Mouse (Mus musculus) heart, embryonic 13.5 days (tissue): ENCODE measurements around the gene Lin52. TPM values are rescaled to one million over a fixed set of nuclear protein-coding genes. Genes with fewer than 3 reads are reported as not detected.

ENCODE experiments used
- ATAC-seq: fragments of 200-750 bp; cut with Nextera tagmentation; 2 replicates; pipeline ENCODE4 v1.8.0; 2017; ENCODE audit warnings: moderate TSS enrichment; ENCODE audit not compliant: insufficient number of reproducible peaks, low FRiP score, low TSS enrichment; ENCODE audit errors: extremely low read depth
- H3K27ac ChIP-seq: fragments of 300-500 bp; sonication (generic); replicated peaks from 2 replicates; pipeline ENCODE4 v1.5.1; 2015; ENCODE audit warnings: moderate library complexity, mild to moderate bottlenecking, inconsistent platforms
- H3K27me3 ChIP-seq: fragments of 300-500 bp; sonication (generic); replicated peaks from 2 replicates; pipeline ENCODE4 v1.6.1; 2015; ENCODE audit warnings: mild to moderate bottlenecking, inconsistent platforms
- H3K36me3 ChIP-seq: fragments of 300-500 bp; sonication (generic); 2 replicates; pipeline ENCODE4 v1.6.1; 2015; ENCODE audit warnings: mild to moderate bottlenecking, inconsistent platforms
- H3K4me1 ChIP-seq: fragments of 300-500 bp; sonication (generic); 2 replicates; pipeline ENCODE4 v1.6.1; 2015; ENCODE audit warnings: inconsistent platforms
- H3K4me2 ChIP-seq: fragments of 300-500 bp; sonication (generic); 2 replicates; pipeline ENCODE4 v1.6.1; 2015; ENCODE audit warnings: inconsistent platforms, mild to moderate bottlenecking, moderate library complexity
- H3K4me3 ChIP-seq: fragments of 300-500 bp; sonication (generic); 2 replicates; pipeline ENCODE4 v1.5.1; 2015; ENCODE audit warnings: moderate library complexity, mild to moderate bottlenecking, inconsistent platforms
- H3K9ac ChIP-seq: fragments of 300-500 bp; sonication (generic); 2 replicates; pipeline ENCODE4 v1.6.1; 2015; ENCODE audit warnings: inconsistent platforms, mild to moderate bottlenecking, moderate library complexity
- H3K9me3 ChIP-seq: fragments of 300-500 bp; sonication (generic); 2 replicates; pipeline ENCODE4 v1.6.1; 2016; ENCODE audit warnings: inconsistent platforms
- WGBS: fragments of 180-500 bp; shearing (Covaris S2); methylation state at CpG from one replicate; pipeline ENCODE4 v1.1.7; 2015; ENCODE audit warnings: mixed read lengths; 5-methylcytosine and 5-hydroxymethylcytosine counted together
- polyA plus RNA-seq: library from polyadenylated mRNA; unstranded; fragments of >200 nt; fragmentation: Nextera tagmentation; extraction: Ambion mirVana; gene quantifications from 2 replicates; pipeline ENCODE4 v1.2.1, GENCODE M21; 2015

Lin52 gene
- 12.9 and 13.5 TPM in 2 replicates for polyA plus RNA-seq

GRCm38 (mm10) chr12:84450718-84451646, at the start of gene Lin52, which contains the start of gene Aldh6a1:
Lin52 (plus strand) TSS chr12:84451422.
Aldh6a1 (minus strand) TSS chr12:84451004.
- H3K27ac ChIP-seq = peak within 1 kb of the TSS; percentile 86
- peak; percentile 98 for ATAC-seq
- H3K4me2 ChIP-seq = peak within 1 kb of the TSS; percentile 98
- peaks cover 28% of the 10 kb centered on the region for H3K4me1 ChIP-seq
- no peaks in the 10 kb centered on the region for H3K9me3 ChIP-seq
- under 1% methylated on average over 49 of the region's 49 CpGs for WGBS
- H3K4me3 ChIP-seq = peak within 1 kb of the TSS; percentile 82
- H3K9ac ChIP-seq = peak within 1 kb of the TSS; percentile 89
- peaks cover 2% of the 10 kb centered on the region; the same call in 1 of the 2 replicates for H3K36me3 ChIP-seq
- peaks cover 16% of the 10 kb centered on the region; the same call in 1 of the 2 replicates for H3K27me3 ChIP-seq

- no peak for ATAC-seq
- WGBS = 42% methylated on average over 9 of the region's 9 CpGs
- H3K9ac ChIP-seq = no peak overlapping the region
- no peaks in the 10 kb centered on the region for H3K9me3 ChIP-seq
- no peak overlapping the region for H3K4me2 ChIP-seq
- H3K36me3 ChIP-seq = peaks cover 5% of the 10 kb centered on the region; the same call in 1 of the 2 replicates
- H3K27me3 ChIP-seq = no peaks in the 10 kb centered on the region
- no peak overlapping the region for H3K27ac ChIP-seq
- H3K4me1 ChIP-seq = peaks cover 18% of the 10 kb centered on the region
- no peak overlapping the region for H3K4me3 ChIP-seq
These were observed 48.3 kb upstream of the Lin52 start for GRCm38 (mm10) chr12:84402923-84403322.

GRCm38 (mm10) chr12:84404541-84404940, 46.7 kb upstream of the Lin52 start:
- H3K4me2 ChIP-seq = no peak overlapping the region
- H3K4me3 ChIP-seq = no peak overlapping the region
- ATAC-seq = no peak
- no peak overlapping the region for H3K27ac ChIP-seq
- WGBS = 90% methylated on average over 6 of the region's 6 CpGs
- H3K4me1 ChIP-seq = peaks cover 22% of the 10 kb centered on the region
- peaks cover 5% of the 10 kb centered on the region; the same call in 1 of the 2 replicates for H3K36me3 ChIP-seq
- no peaks in the 10 kb centered on the region for H3K9me3 ChIP-seq
- H3K9ac ChIP-seq = no peak overlapping the region
- no peaks in the 10 kb centered on the region for H3K27me3 ChIP-seq

- no peak for ATAC-seq
- 56% methylated on average over 4 of the region's 4 CpGs for WGBS
These were observed 44.0 kb upstream of the Lin52 start for GRCm38 (mm10) chr12:84407259-84407658.

GRCm38 (mm10) chr12:84407874-84408818, 43.1 kb upstream of the Lin52 start:
- Histone ChIP-seq H3K27me3 (no peaks in the 10 kb centered on the region; the same call in 1 of the 2 replicates), H3K27ac (peak overlapping the region; percentile 91)

More at GRCm38 (mm10) chr12:84407259-84407658, 44.0 kb upstream of the Lin52 start:
- peaks cover 16% of the 10 kb centered on the region for H3K4me1 ChIP-seq
- H3K9me3 ChIP-seq = no peaks in the 10 kb centered on the region
- H3K9ac ChIP-seq = no peak overlapping the region
- H3K27me3 ChIP-seq = no peaks in the 10 kb centered on the region; the same call in 1 of the 2 replicates
- no peak overlapping the region for H3K4me3 ChIP-seq
- H3K4me2 ChIP-seq = no peak overlapping the region
- no peak overlapping the region for H3K27ac ChIP-seq
- peaks cover 5% of the 10 kb centered on the region; the same call in 1 of the 2 replicates for H3K36me3 ChIP-seq

GRCm38 (mm10) chr12:84408819-84409507, 42.3 kb upstream of the Lin52 start, which contains the start of the genes Entpd5 and Bbof1:
Entpd5 (minus strand) TSS chr12:84409029.
Bbof1 (plus strand) TSS chr12:84409071.
- Histone ChIP-seq H3K36me3 (peaks cover 5% of the 10 kb centered on the region; the same call in 1 of the 2 replicates), H3K9ac (peak within 1 kb of the TSS; percentile 90), H3K4me3 (peak within 1 kb of the TSS; percentile 91), H3K27ac (peak within 1 kb of the TSS; percentile 91), H3K4me1 (peaks cover 12% of the 10 kb centered on the region), H3K4me2 (peak within 1 kb of the TSS; percentile 83), H3K9me3 (no peaks in the 10 kb centered on the region), H3K27me3 (no peaks in the 10 kb centered on the region; the same call in 1 of the 2 replicates)
- 1% methylated on average over 57 of the region's 63 CpGs for WGBS
- ATAC-seq = peak; percentile 92

More at GRCm38 (mm10) chr12:84407874-84408818, 43.1 kb upstream of the Lin52 start:
- peaks cover 12% of the 10 kb centered on the region for H3K4me1 ChIP-seq
- H3K9me3 ChIP-seq = no peaks in the 10 kb centered on the region
- H3K4me2 ChIP-seq = peak overlapping the region; percentile 83
- peak; percentile 55 for ATAC-seq
- peaks cover 5% of the 10 kb centered on the region; the same call in 1 of the 2 replicates for H3K36me3 ChIP-seq
- peak overlapping the region; percentile 90 for H3K9ac ChIP-seq
- H3K4me3 ChIP-seq = peak overlapping the region; percentile 91
- 1% methylated on average over 41 of the region's 52 CpGs for WGBS

- Histone ChIP-seq H3K4me3 (peak within 1 kb of the TSS; percentile 70), H3K9me3 (no peaks in the 10 kb centered on the region), H3K4me2 (peak within 1 kb of the TSS; percentile 82), H3K36me3 (no peaks in the 10 kb centered on the region), H3K27me3 (no peaks in the 10 kb centered on the region), H3K4me1 (peaks cover 6% of the 10 kb centered on the region; the same call in 1 of the 2 replicates), H3K27ac (peak within 1 kb of the TSS; percentile 66), H3K9ac (peak within 1 kb of the TSS; percentile 85)
- ATAC-seq = peak; percentile 87
- 3% methylated on average over 50 of the region's 50 CpGs for WGBS
These were observed 34.2 kb upstream of the Lin52 start, which contains the start of gene Rnf113a2 for GRCm38 (mm10) chr12:84416834-84417604. Rnf113a2 (plus strand) TSS chr12:84417196.

GRCm38 (mm10) chr12:84417605-84417922, 33.7 kb upstream of the Lin52 start:
- Histone ChIP-seq H3K9ac (peak overlapping the region; percentile 85), H3K9me3 (no peaks in the 10 kb centered on the region), H3K36me3 (no peaks in the 10 kb centered on the region), H3K4me3 (peak overlapping the region; percentile 70), H3K4me2 (peak overlapping the region; percentile 82), H3K27me3 (no peaks in the 10 kb centered on the region), H3K27ac (peak overlapping the region; percentile 66), H3K4me1 (peaks cover 6% of the 10 kb centered on the region; the same call in 1 of the 2 replicates)
- WGBS = 28% methylated on average over 18 of the region's 18 CpGs
- no peak for ATAC-seq

- Histone ChIP-seq H3K4me2 (no peak overlapping the region), H3K27ac (no peak overlapping the region), H3K4me3 (no peak overlapping the region), H3K9me3 (no peaks in the 10 kb centered on the region), H3K9ac (no peak overlapping the region), H3K27me3 (no peaks in the 10 kb centered on the region), H3K36me3 (no peaks in the 10 kb centered on the region), H3K4me1 (no peaks in the 10 kb centered on the region)
- 55% methylated on average over 3 of the region's 3 CpGs for WGBS
- no peak for ATAC-seq
These were observed 27.2 kb upstream of the Lin52 start for GRCm38 (mm10) chr12:84423990-84424389.

- no peak overlapping the region for H3K9ac ChIP-seq
- no peak overlapping the region for H3K4me3 ChIP-seq
- peaks cover 30% of the 10 kb centered on the region for H3K36me3 ChIP-seq
- H3K4me1 ChIP-seq = no peaks in the 10 kb centered on the region
- H3K9me3 ChIP-seq = no peaks in the 10 kb centered on the region
- H3K27me3 ChIP-seq = no peaks in the 10 kb centered on the region
- H3K27ac ChIP-seq = no peak overlapping the region
- ATAC-seq = no peak
- no peak overlapping the region for H3K4me2 ChIP-seq
- WGBS = 79% methylated on average over 2 of the region's 2 CpGs
These were observed 21.4 kb upstream of the Lin52 start for GRCm38 (mm10) chr12:84429825-84430224.
